Mouse (Mus musculus) stomach, embryonic 16.5 days (tissue): ENCODE measurements around the gene Ccp110. TPM values are rescaled to one million over a fixed set of nuclear protein-coding genes. Genes with fewer than 3 reads are reported as not detected.

Experiments used
- ATAC-seq: fragments of 200-750 bp; cut with Nextera tagmentation; 2 replicates; pipeline ENCODE4 v1.8.0; 2017; ENCODE audit warnings: moderate number of reproducible peaks, moderate TSS enrichment; ENCODE audit not compliant: insufficient read depth, low FRiP score
- H3K27ac ChIP-seq: fragments of 300-500 bp; sonication (generic); 2 replicates; pipeline ENCODE4 v1.5.1; 2014; ENCODE audit warnings: low read length
- H3K27me3 ChIP-seq: fragments of 300-500 bp; sonication (generic); 2 replicates; pipeline ENCODE4 v1.6.1; 2014; ENCODE audit warnings: low read length, control low read depth, mixed read lengths; ENCODE audit not compliant: control insufficient read depth, insufficient read depth
- H3K36me3 ChIP-seq: fragments of 300-500 bp; sonication (generic); 2 replicates; pipeline ENCODE4 v1.6.1; 2014; ENCODE audit warnings: low read length; ENCODE audit not compliant: control insufficient read depth, insufficient read depth
- H3K4me1 ChIP-seq: fragments of 300-500 bp; sonication (generic); 2 replicates; pipeline ENCODE4 v1.6.1; 2014; ENCODE audit warnings: low read length, control low read depth, mixed read lengths; ENCODE audit not compliant: control insufficient read depth, insufficient read depth
- H3K4me2 ChIP-seq: fragments of 300-500 bp; sonication (generic); 2 replicates; pipeline ENCODE4 v1.6.1; 2014; ENCODE audit warnings: low read depth, low read length, mixed read lengths
- H3K4me3 ChIP-seq: fragments of 300-500 bp; sonication (generic); replicated peaks from 2 replicates; pipeline ENCODE4 v1.5.1; 2014; ENCODE audit warnings: mild to moderate bottlenecking, low read length
- H3K9ac ChIP-seq: fragments of 300-500 bp; sonication (generic); 2 replicates; pipeline ENCODE4 v1.6.1; 2014; ENCODE audit warnings: low read length
- H3K9me3 ChIP-seq: fragments of 300-500 bp; sonication (generic); replicated peaks from 2 replicates; pipeline ENCODE4 v1.6.1; 2016; ENCODE audit warnings: low read length, control low read depth; ENCODE audit not compliant: control insufficient read depth
- WGBS: fragments of 180-500 bp; shearing (Covaris S2); extraction: QIAGEN DNeasy Blood & Tissue Kit; methylation state at CpG from one replicate; pipeline ENCODE4 v1.1.7; 2014; 5-methylcytosine and 5-hydroxymethylcytosine counted together
- polyA plus RNA-seq: library from polyadenylated mRNA; unstranded; fragments of >200 nt; fragmentation: Nextera tagmentation; extraction: Ambion mirVana; gene quantifications from 2 replicates; pipeline ENCODE4 v1.2.1, GENCODE M21; 2015

Gene Ccp110
- polyA plus RNA-seq, 1 experiment from 2014 or later, result 16.7 TPM

GRCm38 (mm10) chr7:118710776-118711175 lies 1.6 kb upstream of the Ccp110 start:
- no peak overlapping the region for H3K4me2 ChIP-seq
- 65% methylated on average over 5 of the region's 5 CpGs for WGBS

GRCm38 (mm10) chr7:118714873-118715272 lies 2.5 kb downstream of the Ccp110 start:
- ATAC-seq, result no peak
- H3K4me2 ChIP-seq, result no peak overlapping the region
- no peak overlapping the region for H3K9ac ChIP-seq
- H3K27ac ChIP-seq, result no peak overlapping the region
- H3K36me3 ChIP-seq, result no peaks in the 10 kb centered on the region
- no peaks in the 10 kb centered on the region for H3K27me3 ChIP-seq
- no peaks in the 10 kb centered on the region for H3K9me3 ChIP-seq
- peaks cover 9% of the 10 kb centered on the region; the same call in 1 of the 2 replicates for H3K4me1 ChIP-seq
- whole genome bisulfite sequencing, result 85% methylated on average over 1 of the region's 1 CpGs
- no peak overlapping the region for H3K4me3 ChIP-seq

More at GRCm38 (mm10) chr7:118710776-118711175, 1.6 kb upstream of the Ccp110 start:
- H3K9ac ChIP-seq, result no peak overlapping the region
- no peaks in the 10 kb centered on the region for H3K36me3 ChIP-seq
- H3K4me3 ChIP-seq, result no peak overlapping the region
- H3K27ac ChIP-seq, result no peak overlapping the region
- no peak for ATAC-seq
- no peaks in the 10 kb centered on the region for H3K27me3 ChIP-seq
- peaks cover 13% of the 10 kb centered on the region; the same call in 1 of the 2 replicates for H3K4me1 ChIP-seq
- no peaks in the 10 kb centered on the region for H3K9me3 ChIP-seq

GRCm38 (mm10) chr7:118718066-118718465 lies 5.7 kb downstream of the Ccp110 start:
- 91% methylated on average over 4 of the region's 4 CpGs for WGBS
- Histone ChIP-seq H3K4me1 (peaks cover 6% of the 10 kb centered on the region; the same call in 1 of the 2 replicates), H3K9me3 (no peaks in the 10 kb centered on the region), H3K36me3 (no peaks in the 10 kb centered on the region), H3K4me3 (no peak overlapping the region), H3K4me2 (no peak overlapping the region), H3K9ac (no peak overlapping the region), H3K27ac (no peak overlapping the region), H3K27me3 (no peaks in the 10 kb centered on the region)
- ATAC-seq, result no peak

GRCm38 (mm10) chr7:118723927-118724326 lies 11.6 kb downstream of the Ccp110 start:
- no peak overlapping the region for H3K4me3 ChIP-seq
- no peak for ATAC-seq
- no peak overlapping the region for H3K4me2 ChIP-seq
- WGBS, result 91% methylated on average over 9 of the region's 9 CpGs
- no peaks in the 10 kb centered on the region for H3K9me3 ChIP-seq
- H3K36me3 ChIP-seq, result no peaks in the 10 kb centered on the region
- H3K4me1 ChIP-seq, result no peaks in the 10 kb centered on the region
- no peak overlapping the region for H3K27ac ChIP-seq
- H3K27me3 ChIP-seq, result no peaks in the 10 kb centered on the region
- no peak overlapping the region for H3K9ac ChIP-seq

- H3K9me3 ChIP-seq, result no peaks in the 10 kb centered on the region
- H3K4me1 ChIP-seq, result no peaks in the 10 kb centered on the region
- H3K27me3 ChIP-seq, result no peaks in the 10 kb centered on the region
- no peak for ATAC-seq
- no peak overlapping the region for H3K9ac ChIP-seq
- H3K4me2 ChIP-seq, result no peak overlapping the region
- H3K27ac ChIP-seq, result no peak overlapping the region
- WGBS, result 69% methylated on average over 2 of the region's 2 CpGs
- H3K4me3 ChIP-seq, result no peak overlapping the region
- H3K36me3 ChIP-seq, result peaks cover 3% of the 10 kb centered on the region; the same call in 1 of the 2 replicates
Measured at GRCm38 (mm10) chr7:118725459-118725858, 13.1 kb downstream of the Ccp110 start.

- peaks cover 7% of the 10 kb centered on the region for H3K36me3 ChIP-seq
- no peaks in the 10 kb centered on the region for H3K27me3 ChIP-seq
- no peak overlapping the region for H3K4me2 ChIP-seq
- H3K9ac ChIP-seq, result no peak overlapping the region
- no peaks in the 10 kb centered on the region for H3K9me3 ChIP-seq
- no peak; the same call in 1 of the 2 replicates for ATAC-seq
- no peak overlapping the region for H3K4me3 ChIP-seq
- no peaks in the 10 kb centered on the region for H3K4me1 ChIP-seq
- H3K27ac ChIP-seq, result no peak overlapping the region
- 88% methylated on average over 13 of the region's 13 CpGs for WGBS
Measured at GRCm38 (mm10) chr7:118728846-118729587, 16.7 kb downstream of the Ccp110 start.

GRCm38 (mm10) chr7:118731781-118732180 lies 19.4 kb downstream of the Ccp110 start:
- no peak overlapping the region for H3K4me3 ChIP-seq
- no peak overlapping the region for H3K9ac ChIP-seq
- H3K36me3 ChIP-seq, result peaks cover 9% of the 10 kb centered on the region
- WGBS, result 87% methylated on average over 3 of the region's 3 CpGs
- no peaks in the 10 kb centered on the region for H3K27me3 ChIP-seq
- no peak for ATAC-seq
- no peak overlapping the region for H3K4me2 ChIP-seq
- H3K4me1 ChIP-seq, result no peaks in the 10 kb centered on the region
- no peak overlapping the region for H3K27ac ChIP-seq
- no peaks in the 10 kb centered on the region for H3K9me3 ChIP-seq

GRCm38 (mm10) chr7:118733225-118733624 lies 20.9 kb downstream of the Ccp110 start:
- ATAC-seq, result no peak
- H3K36me3 ChIP-seq, result peaks cover 9% of the 10 kb centered on the region

GRCm38 (mm10) chr7:118738730-118739129 lies 26.4 kb downstream of the Ccp110 start:
- Histone ChIP-seq H3K27ac (no peak overlapping the region), H3K4me1 (peaks cover 7% of the 10 kb centered on the region; the same call in 1 of the 2 replicates), H3K4me3 (no peak overlapping the region), H3K36me3 (peaks cover 5% of the 10 kb centered on the region; the same call in 1 of the 2 replicates), H3K9me3 (no peaks in the 10 kb centered on the region), H3K4me2 (no peak overlapping the region), H3K27me3 (no peaks in the 10 kb centered on the region), H3K9ac (no peak overlapping the region)
- 63% methylated on average over 1 of the region's 1 CpGs for WGBS
- ATAC-seq, result no peak

More at GRCm38 (mm10) chr7:118733225-118733624, 20.9 kb downstream of the Ccp110 start:
- Histone ChIP-seq H3K4me3 (no peak overlapping the region), H3K27me3 (no peaks in the 10 kb centered on the region), H3K9ac (no peak overlapping the region), H3K9me3 (no peaks in the 10 kb centered on the region), H3K4me1 (no peaks in the 10 kb centered on the region), H3K27ac (no peak overlapping the region), H3K4me2 (no peak overlapping the region)
- WGBS, result 93% methylated on average over 13 of the region's 13 CpGs
